20 mouse cellular contexts compared by ENCODE assay signal in the genomic region with DNA sequence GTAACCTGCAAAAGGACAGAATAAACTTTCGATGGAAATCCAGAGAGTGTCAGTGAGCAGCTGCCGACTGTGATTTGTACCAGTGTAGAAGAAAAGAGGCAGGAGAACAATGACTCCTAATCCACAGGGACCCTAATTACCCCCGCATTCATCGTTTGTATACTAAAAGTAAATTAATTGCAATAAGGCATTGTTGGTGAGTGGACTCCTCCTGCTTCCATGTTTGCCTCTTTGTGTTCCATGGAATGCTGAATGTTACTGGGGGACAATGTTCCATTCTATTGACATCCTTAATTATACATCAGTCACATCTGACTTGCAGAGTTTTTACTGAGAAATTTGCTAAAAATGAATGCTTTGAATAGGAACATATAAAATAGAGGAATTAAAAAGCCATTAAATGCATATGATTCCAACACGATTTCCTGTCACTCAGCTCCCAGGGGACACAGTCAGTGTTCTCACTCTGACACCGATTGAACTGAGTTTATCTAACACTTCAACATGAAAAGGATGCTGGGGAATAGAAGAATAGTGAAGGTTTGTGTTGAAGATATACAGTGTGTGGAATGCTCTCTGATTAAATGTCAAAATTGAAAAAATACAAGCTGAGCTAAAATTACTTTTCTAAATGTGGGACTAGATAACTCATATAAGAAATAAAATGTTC.
A peak's percentile ranks its signal among the peaks of the same experiment; 100 is the strongest.
DNase-seq lines count a peak whose midpoint lies in the region; ATAC-seq lines count a peak whose summit lies in the region.
"Had no signal": no experiment of that assay in that cellular context is flagged by ENCODE, and none has a peak within 500 bp of the region (broad histone marks: within the 10 kb centered on the region; RNA-seq: fewer than 3 reads in every experiment).

No protein-coding gene starts in this region.

- no peak overlapping the region for H3K27ac ChIP-seq in midbrain, embryonic 13.5 days
- H3K27ac ChIP-seq in midbrain, embryonic 16.5 days (ENCODE audit: low read length) = no peak overlapping the region
- no peak overlapping the region for H3K27ac ChIP-seq in forebrain, embryonic 13.5 days
- H3K27ac ChIP-seq in neural tube, embryonic 13.5 days (replicated peaks) = no peak overlapping the region
- H3K27ac ChIP-seq: heart, embryonic 13.5 days; intestine, embryonic 15.5 days; limb, embryonic 12.5 days; liver, embryonic 13.5 days; midbrain, embryonic 10.5 days had no signal

- H3K9ac ChIP-seq in midbrain, embryonic 13.5 days (replicated peaks) = no peak overlapping the region
- H3K9ac ChIP-seq in midbrain, embryonic 16.5 days (ENCODE audit: low read depth, low read length) = no peak overlapping the region
- H3K9ac ChIP-seq in forebrain, embryonic 13.5 days = no peak overlapping the region
- H3K9ac ChIP-seq in neural tube, embryonic 13.5 days = no peak overlapping the region
- H3K9ac ChIP-seq: heart, embryonic 13.5 days; intestine, embryonic 15.5 days; limb, embryonic 12.5 days; liver, embryonic 13.5 days; lung, embryonic 14.5 days had no signal

- no peak overlapping the region for H3K4me3 ChIP-seq in midbrain, embryonic 13.5 days (replicated peaks)
- H3K4me3 ChIP-seq in midbrain, embryonic 16.5 days (ENCODE audit: low read depth, low read length) = no peak overlapping the region
- no peak overlapping the region for H3K4me3 ChIP-seq in forebrain, embryonic 13.5 days
- H3K4me3 ChIP-seq in neural tube, embryonic 13.5 days = no peak overlapping the region
- H3K4me3 ChIP-seq: heart, embryonic 13.5 days; intestine, embryonic 15.5 days; limb, embryonic 12.5 days; liver, embryonic 13.5 days; midbrain, embryonic 10.5 days; myocyte had no signal

- peak; percentile 26 for DNase-seq in embryo, embryonic 10.5 days (ENCODE audit: low spot score)
- DNase-seq in thymus, postnatal 14 days = no peak
- no peak for DNase-seq in lung, postnatal 14 days
- no peak for DNase-seq in urinary bladder, postnatal 36 days (ENCODE audit: low spot score in 2 of 2)
- DNase-seq: adrenal gland, adult 8-10 months; cerebellum, adult 9-11 months; heart, postnatal 4 days; liver, embryonic 13.5 days; lung, embryonic 14.5 days; lung, postnatal 4 days; spleen, adult 18-20 months had no signal

- H3K4me2 ChIP-seq in midbrain, embryonic 13.5 days (replicated peaks) = no peak overlapping the region
- no peak overlapping the region for H3K4me2 ChIP-seq in midbrain, embryonic 16.5 days (ENCODE audit: low read length)
- H3K4me2 ChIP-seq in forebrain, embryonic 13.5 days = no peak overlapping the region
- peak overlapping the region; percentile 2; the same call in 1 of the 2 replicates for H3K4me2 ChIP-seq in neural tube, embryonic 13.5 days
- H3K4me2 ChIP-seq: heart, embryonic 13.5 days; intestine, embryonic 15.5 days; limb, embryonic 12.5 days; liver, embryonic 13.5 days; lung, embryonic 14.5 days had no signal

- peak; percentile 43; the same call in 1 of the 2 replicates for ATAC-seq in midbrain, embryonic 13.5 days
- ATAC-seq in midbrain, embryonic 16.5 days = no peak
- peak; percentile 76 for ATAC-seq in forebrain, embryonic 13.5 days
- ATAC-seq in neural tube, embryonic 13.5 days (ENCODE audit: low read depth) = no peak
- ATAC-seq: intestine, embryonic 15.5 days had no signal

- H3K4me1 ChIP-seq in midbrain, embryonic 13.5 days (replicated peaks) = peaks cover 7% of the 10 kb centered on the region; the same call in 1 of the 2 replicates
- peaks cover 6% of the 10 kb centered on the region; the same call in 1 of the 2 replicates for H3K4me1 ChIP-seq in midbrain, embryonic 16.5 days (ENCODE audit: control insufficient read depth, insufficient read depth, low read length)
- peaks cover 8% of the 10 kb centered on the region; the same call in 1 of the 2 replicates for H3K4me1 ChIP-seq in forebrain, embryonic 13.5 days
- H3K4me1 ChIP-seq in neural tube, embryonic 13.5 days (replicated peaks) = peaks cover 8% of the 10 kb centered on the region
- H3K4me1 ChIP-seq: intestine, embryonic 15.5 days; limb, embryonic 12.5 days; liver, embryonic 13.5 days had no signal

- H3K36me3 ChIP-seq in midbrain, embryonic 13.5 days = no peaks in the 10 kb centered on the region
- no peaks in the 10 kb centered on the region for H3K36me3 ChIP-seq in midbrain, embryonic 16.5 days (ENCODE audit: control insufficient read depth, insufficient read depth, low read length)
- no peaks in the 10 kb centered on the region for H3K36me3 ChIP-seq in forebrain, embryonic 13.5 days (ENCODE audit: poor library complexity, severe bottlenecking)
- H3K36me3 ChIP-seq in neural tube, embryonic 13.5 days = no peaks in the 10 kb centered on the region
- H3K36me3 ChIP-seq: heart, embryonic 13.5 days; intestine, embryonic 15.5 days; limb, embryonic 12.5 days; liver, embryonic 13.5 days; midbrain, embryonic 10.5 days had no signal

- no peaks in the 10 kb centered on the region for H3K9me3 ChIP-seq in midbrain, embryonic 13.5 days
- H3K9me3 ChIP-seq in midbrain, embryonic 16.5 days (replicated peaks; ENCODE audit: control insufficient read depth, low read length, poor library complexity, severe bottlenecking) = no peaks in the 10 kb centered on the region
- H3K9me3 ChIP-seq in forebrain, embryonic 13.5 days (replicated peaks) = no peaks in the 10 kb centered on the region
- H3K9me3 ChIP-seq in neural tube, embryonic 13.5 days = no peaks in the 10 kb centered on the region
- H3K9me3 ChIP-seq: heart, embryonic 13.5 days; intestine, embryonic 15.5 days; limb, embryonic 12.5 days; liver, embryonic 13.5 days; midbrain, embryonic 10.5 days had no signal

- 21% methylated on average over 6 of the region's 6 CpGs for WGBS in midbrain, embryonic 13.5 days
- WGBS in midbrain, embryonic 16.5 days = 17% methylated on average over 6 of the region's 6 CpGs
- WGBS in forebrain, embryonic 13.5 days = 7% methylated on average over 6 of the region's 6 CpGs
- 21% methylated on average over 6 of the region's 6 CpGs for WGBS in neural tube, embryonic 13.5 days

- H3K27me3 ChIP-seq in midbrain, embryonic 13.5 days = no peaks in the 10 kb centered on the region
- no peaks in the 10 kb centered on the region for H3K27me3 ChIP-seq in midbrain, embryonic 16.5 days (ENCODE audit: control insufficient read depth, insufficient read depth, low read depth, low read length)
- H3K27me3 ChIP-seq in forebrain, embryonic 13.5 days = no peaks in the 10 kb centered on the region
- H3K27me3 ChIP-seq in neural tube, embryonic 13.5 days = no peaks in the 10 kb centered on the region
- H3K27me3 ChIP-seq: heart, embryonic 13.5 days; intestine, embryonic 15.5 days; limb, embryonic 12.5 days; liver, embryonic 13.5 days had no signal

Comparison
In these comparisons a context has a peak if more than half of its experiments do, and no peak if none do; other contexts are left out.
1. ATAC-seq: peak in midbrain, embryonic 13.5 days (single experiment) and forebrain, embryonic 13.5 days (single experiment); none in midbrain, embryonic 16.5 days (single experiment) and neural tube, embryonic 13.5 days (single experiment).